Mouse (Mus musculus) ovary, postnatal 14 days (tissue): Measurements from ENCODE around the gene Exoc5.
"Not testable (repeated sequence)": the region's sequence is repeated elsewhere in the genome, so short reads cannot be mapped to it uniquely, and the experiment has no call there.

ENCODE experiments used
- DNase-seq: peaks from one replicate; pipeline ENCODE4 v3.0.0; 2022; ENCODE audit warnings: low spot score

Gene Exoc5

GRCm38 (mm10) chr14:49066274-49066823 is at the start of gene Exoc5:
TSS of gene Exoc5 (minus strand) at chr14:49066653.
- peak; percentile 94 for DNase-seq

DNA sequence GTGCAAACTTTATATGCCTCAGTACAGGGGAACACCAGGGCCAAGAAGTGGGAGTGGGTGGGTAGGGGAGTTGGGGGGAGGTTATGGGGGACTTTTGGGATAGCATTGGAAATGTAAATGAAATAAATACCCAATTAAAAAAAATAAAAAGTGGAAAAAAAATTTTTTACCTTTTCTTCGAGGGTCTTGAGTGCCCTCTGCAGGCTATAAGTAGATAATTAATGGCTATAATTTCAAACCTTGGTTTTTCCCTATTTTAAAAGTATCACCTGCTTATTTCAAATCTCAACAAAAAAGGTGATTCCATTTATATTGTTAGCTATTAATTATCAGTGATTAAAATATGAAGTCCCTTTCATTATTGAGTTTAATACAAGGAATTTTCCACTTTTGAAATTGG is 25.3 kb upstream of the Exoc5 start:
- DNase-seq: not testable (repeated sequence)

DNA sequence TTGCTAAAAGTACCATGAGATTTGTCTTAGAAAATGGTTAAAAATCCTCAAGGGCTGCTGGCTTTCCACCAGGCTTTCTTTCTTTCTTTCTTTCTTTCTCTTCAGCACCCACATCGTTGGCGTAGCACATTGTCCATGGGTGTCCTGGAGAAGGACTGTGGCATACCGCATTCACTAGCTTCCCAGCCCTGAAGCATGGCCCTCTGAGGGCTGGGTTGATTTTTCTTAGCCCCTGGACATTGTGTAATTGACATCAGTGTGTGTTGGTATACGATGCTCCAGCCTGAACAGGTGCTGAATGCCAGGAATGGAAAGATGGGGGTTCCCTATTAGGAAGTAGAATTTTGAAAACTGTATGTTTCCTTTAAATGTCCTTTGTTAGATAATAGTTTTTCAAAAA is 24.8 kb upstream of the Exoc5 start:
- no peak for DNase-seq

DNA sequence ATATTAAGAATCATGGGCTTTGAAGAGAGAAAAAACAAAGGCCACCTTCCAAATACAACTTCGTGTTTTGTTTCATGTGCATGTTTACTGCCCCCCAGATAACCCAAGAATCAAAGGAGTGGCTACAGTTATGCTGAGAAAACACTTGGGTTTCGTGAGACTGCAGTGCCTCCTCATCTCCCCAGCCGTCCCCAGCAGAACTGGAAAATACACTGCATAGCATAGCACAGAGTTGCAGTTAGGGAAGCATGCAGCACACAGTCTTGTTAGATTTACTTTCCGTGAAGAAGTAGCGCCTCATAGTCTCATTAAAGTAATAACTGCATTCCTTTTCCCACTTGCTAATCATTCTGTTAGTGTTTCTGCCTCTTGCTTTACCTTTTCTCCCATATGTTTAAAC is 23.6 kb upstream of the Exoc5 start:
- DNase-seq: no peak

DNA sequence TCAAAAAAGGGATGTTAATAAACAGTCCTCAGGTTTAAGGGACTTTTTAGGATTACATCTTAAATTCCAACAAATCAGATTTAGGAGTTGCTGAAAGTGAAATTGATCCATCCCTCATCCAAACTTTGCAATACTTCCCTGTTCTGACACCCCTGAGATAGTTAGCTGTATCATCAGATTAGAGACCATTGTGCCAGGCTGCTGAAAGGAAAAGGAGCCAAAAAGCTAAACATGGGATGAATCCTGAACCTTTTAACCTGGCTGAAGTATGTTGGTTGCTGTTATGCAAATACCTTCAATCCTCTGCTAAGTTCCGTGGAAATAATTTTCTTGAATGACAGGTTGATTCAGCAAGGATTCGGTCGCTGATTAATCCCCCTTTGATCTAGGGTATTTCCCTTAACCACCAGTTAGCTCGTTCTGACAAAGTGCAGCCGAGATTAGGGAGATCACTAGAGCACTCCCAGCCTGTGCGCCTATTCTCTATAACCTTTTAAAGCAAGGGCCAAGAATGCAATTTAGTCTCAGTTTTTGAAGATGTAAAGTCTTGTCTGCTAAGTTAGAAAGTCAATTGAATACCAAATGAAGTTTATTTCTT is 23.1 kb upstream of the Exoc5 start:
- DNase-seq: no peak

DNA sequence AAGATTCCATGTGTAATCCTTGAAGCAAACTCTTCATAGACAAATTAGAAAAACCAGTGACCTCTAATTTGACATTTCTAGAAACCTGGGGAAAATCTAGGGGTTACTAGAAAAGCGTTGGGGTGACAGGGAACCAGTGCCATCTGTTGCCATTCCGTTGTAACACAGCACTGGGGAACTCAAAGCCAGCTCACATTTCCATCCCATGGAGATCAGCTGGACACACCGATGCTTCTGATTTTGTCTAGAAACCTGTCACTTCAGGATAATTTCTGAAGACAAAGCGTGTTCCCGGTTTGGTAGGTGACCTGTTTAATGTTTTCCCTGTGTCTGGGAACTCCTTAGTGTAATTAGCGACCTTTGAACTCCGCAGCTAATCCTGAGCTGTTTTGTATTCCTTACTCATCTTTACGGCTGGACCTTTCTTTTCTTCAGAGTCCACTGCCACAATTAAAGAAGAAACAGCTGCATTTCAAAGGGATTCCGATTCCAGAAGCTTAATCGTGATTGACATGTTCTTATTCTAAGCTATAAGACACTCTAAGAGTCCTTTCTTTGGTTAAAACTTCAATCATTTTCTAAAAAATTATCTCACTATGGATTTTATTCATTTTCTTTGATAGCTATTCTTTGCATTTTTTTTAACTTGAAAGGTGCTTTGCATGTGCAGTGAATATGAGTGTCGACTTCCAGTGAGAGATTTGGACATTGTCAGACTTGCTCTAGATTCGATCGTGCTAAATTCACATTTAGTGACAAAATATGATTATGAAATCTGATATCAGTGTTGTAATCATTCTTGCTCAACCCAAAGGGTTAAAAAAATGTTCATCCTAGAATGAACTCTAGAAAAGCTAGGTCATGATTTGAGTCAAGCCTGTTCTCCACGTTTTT is 21.9 kb upstream of the Exoc5 start:
- DNase-seq: no peak

GRCm38 (mm10) chr14:49086522-49086921 is 20.1 kb upstream of the Exoc5 start:
- no peak for DNase-seq

DNA sequence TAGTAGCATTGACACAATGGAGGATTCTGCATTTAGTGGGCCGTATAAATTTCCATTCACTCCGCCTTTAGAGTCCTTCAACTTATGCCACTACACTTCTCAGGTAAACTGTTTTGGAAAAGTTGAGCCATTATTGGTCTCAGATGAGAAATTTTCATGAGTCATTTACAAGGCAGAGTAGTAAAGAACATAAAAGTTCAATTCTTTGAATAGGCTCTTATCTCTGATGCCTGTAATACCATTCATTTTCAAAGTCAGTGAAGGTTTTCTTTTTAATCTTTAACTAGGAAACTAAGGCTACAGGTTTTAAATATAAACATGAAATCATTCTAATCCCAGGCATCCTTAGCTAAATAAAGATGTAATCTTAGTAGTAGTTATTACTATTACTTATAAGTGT is 12.4 kb upstream of the Exoc5 start:
- no peak for DNase-seq

DNA sequence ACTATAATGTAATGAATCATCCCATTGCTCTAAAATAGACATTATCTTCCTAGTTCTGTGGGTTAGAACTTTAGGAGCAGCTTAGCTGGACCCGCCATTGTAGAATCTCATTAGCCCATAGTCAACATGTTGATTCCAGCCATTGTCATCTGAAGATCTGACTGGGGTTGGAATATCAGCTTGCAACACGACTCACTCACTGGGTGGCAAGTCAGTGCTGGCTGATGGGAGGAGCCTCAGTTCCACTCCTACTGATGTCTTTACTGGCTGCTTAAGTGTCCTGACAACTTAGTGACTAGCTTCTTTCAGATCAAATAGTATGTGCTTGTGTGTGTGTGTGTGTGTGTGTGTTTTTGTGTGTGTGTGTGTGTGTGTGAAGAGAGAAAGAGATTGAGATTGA is 7.9 kb upstream of the Exoc5 start:
- DNase-seq: no peak

- DNase-seq: no peak
Observed at GRCm38 (mm10) chr14:49073896-49074295, 7.4 kb upstream of the Exoc5 start.

DNA sequence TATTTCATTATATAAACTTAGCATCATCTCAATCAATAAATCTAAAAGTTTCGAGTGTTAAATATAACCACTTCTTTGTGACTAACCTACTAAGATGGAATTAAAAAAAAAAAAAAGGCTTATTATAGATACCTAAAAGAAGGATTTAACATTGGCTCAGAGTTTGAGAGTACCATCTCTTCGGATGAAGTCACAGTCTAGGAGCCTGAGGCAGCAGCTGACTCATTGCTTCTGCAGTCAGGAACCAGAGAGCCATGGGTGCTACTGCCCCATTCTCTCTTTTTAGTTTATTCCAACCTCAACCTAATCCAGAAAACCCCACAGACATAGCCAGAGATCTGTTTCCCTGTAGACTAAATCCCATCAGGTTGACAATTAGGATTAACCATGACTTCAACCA is 6.4 kb upstream of the Exoc5 start:
- DNase-seq: no peak

GRCm38 (mm10) chr14:49065529-49066273 is 752 bp downstream of the Exoc5 start, which contains the start of gene Ap5m1:
TSS of gene Ap5m1 (plus strand) at chr14:49066097.
- no peak for DNase-seq

- DNase-seq: no peak
Observed at GRCm38 (mm10) chr14:49063838-49064237, 2.6 kb downstream of the Exoc5 start.

- DNase-seq: no peak
Observed at GRCm38 (mm10) chr14:49049492-49049891, 17.0 kb downstream of the Exoc5 start.

DNA sequence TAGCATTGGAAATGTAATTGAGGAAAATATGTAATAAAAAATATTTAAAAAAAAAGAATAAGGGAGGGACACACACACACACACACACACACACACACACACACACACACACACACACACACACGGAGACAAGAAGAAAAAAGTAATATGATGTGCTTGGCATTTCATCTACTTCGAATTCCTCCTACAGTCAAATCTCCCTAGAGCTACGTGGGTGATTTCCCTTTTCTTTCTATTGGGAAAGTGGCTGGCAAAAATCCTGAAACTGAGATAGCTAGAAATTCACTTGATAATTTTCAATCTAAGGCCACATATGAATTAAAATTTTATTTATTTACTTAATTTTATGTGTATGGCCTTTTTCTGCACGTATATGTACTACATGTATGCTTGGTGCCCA is 20.8 kb downstream of the Exoc5 start:
- DNase-seq: no peak

- DNase-seq: no peak
Observed at GRCm38 (mm10) chr14:49028991-49029390, 37.5 kb downstream of the Exoc5 start.

DNA sequence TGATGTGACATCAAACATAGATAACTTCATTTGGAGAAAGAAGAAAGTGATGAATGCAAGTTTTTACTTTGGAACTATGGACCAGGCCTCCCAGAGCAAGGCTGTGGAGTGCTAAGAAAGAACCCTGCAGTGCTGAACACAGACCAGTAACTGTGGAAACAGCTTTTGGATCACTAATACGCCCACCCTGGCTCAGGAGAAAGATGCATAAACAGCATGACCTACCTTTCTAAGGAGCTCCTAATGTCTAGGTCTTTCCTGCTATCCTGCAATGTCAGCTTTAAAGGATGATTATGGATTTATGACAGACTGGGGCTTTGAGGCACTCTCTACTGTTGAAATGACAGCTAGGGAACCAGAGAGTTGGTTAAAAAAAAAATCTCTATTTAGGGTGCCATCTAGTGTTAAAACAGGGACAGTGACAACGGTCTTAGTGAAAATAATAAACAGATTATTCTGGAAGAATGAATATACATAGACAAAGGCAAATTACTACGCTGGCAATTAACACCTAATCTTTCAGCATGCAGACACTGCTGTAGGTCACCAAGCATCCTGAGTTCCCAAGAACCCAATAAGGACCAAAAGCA is 38.6 kb downstream of the Exoc5 start:
- DNase-seq: no peak

DNA sequence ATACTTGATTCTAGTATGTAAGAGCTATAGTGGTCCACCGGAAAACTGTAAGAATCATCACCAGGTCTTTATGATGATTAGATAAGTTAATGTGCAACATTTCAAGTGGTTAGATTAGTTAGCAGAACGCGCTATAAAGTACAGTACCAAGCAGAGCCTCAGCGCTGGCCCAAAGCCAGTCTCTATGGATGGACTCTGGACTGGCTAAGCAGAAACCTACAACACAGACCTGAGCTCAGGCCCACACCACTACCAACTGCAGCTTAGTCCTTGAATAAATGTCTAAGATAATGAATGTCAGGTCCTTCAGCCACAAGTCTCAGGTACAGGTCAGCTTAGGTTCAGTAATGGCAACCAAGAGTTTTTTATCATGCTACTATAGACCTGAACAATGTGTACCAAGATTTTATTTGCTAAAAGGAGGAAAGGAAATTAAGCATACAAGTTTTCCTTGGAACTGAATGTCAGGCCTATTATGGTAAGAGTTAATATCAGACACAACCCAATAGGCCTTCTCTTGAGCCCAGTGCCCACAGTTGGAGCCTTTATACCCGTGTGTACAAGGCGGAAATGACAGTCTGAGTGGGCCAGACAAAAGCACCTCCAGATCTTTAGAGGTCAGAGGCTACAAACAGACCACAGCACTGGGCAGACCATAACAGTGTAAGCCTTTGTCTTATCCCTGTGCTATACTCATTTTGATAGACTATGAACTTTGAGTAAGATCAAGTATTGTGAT is 39.2 kb downstream of the Exoc5 start:
- no peak for DNase-seq

DNA sequence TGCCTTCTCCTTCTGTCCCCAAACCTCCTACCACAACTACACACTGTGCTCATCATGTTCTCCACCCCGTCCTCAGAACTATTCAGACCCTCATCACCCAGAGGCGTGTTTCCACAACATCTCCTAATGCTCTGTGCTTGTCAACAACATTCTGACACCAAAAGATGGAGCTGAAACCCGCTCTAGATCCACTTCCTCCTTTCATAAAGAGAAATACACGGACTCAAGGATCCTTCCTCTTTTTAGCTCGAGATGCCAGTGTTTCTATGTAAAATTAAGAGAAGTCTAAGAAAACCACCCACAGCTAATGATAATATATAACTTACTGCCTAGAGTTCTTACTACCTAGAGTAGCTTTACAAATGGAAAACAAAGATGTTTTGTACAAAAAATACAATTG is 46.7 kb downstream of the Exoc5 start:
- no peak for DNase-seq

GRCm38 (mm10) chr14:49008399-49009189 is 57.9 kb downstream of the Exoc5 start:
- DNase-seq: no peak

DNA sequence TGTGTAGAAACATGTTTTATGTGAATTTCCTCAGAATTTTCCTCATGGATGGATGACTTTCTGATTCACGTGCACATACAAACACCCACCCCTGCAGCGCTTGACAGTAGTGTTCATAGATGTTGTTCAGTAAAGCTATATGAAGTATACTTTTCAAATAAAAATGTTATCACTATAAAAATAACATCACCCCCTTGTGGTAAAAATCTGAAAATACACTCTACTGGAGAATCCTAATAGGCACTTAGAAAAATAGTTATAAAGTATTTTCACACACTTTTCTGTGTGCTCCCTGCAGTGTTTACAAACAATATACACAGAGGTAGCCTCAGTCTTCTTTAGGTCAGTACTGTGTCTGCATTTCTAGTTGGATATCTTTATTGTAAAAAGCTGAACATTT is 58.5 kb downstream of the Exoc5 start:
- no peak for DNase-seq
